Mouse (Mus musculus) heart, postnatal 0 days (tissue): ENCODE results near the gene Cacng8.

ENCODE experiments used
- CTCF ChIP-seq: IDR thresholded peaks from 2 replicates; pipeline ENCODE4 v1.5.1; 2016; ENCODE audit warnings: antibody characterized with exemption, control low read depth, low read depth
- EP300 ChIP-seq: IDR thresholded peaks from 2 replicates; pipeline ENCODE4 v1.6.1; 2016; ENCODE audit warnings: antibody characterized with exemption, low read depth

GRCm38 (mm10) chr7:3348326-3348725 is 42.2 kb upstream of the Cacng8 start:
- TF ChIP-seq CTCF (no peak), EP300 (no peak)
